Mouse (Mus musculus) left cerebral cortex, postnatal 25 days (tissue): ENCODE measurements at regions not wholly inside any gene's neighbourhood (a gene's known extent, or its start where the extent isn't known, plus 50 kb on each side); places are given as distances from the start of the nearest gene placed in this dataset.

ENCODE experiments used
- DNase-seq, 2 experiments: peaks; one replicate each; pipeline ENCODE4 v3.0.0; 2022; ENCODE audit warnings: low spot score in 2 of 2, mixed read lengths in 1 of 2
- intact Hi-C: fragments of 180-260 bp; cut with DNase I; formaldehyde crosslinking; loops from one replicate; pipeline ENCODE4 v1.15.1; 2025

- intact Hi-C loops, result no loop called here
- DNase-seq, result peak; percentile 6 to 10
These were observed 537.2 kb downstream of the Ofcc1 start for GRCm38 (mm10) chr13:39823965-39824555.

GRCm38 (mm10) chr13:39823346-39823954 is 537.8 kb downstream of the Ofcc1 start:
- intact Hi-C loops, result no loop called here
- DNase-seq, result peak in 1 of 2 experiments; percentile 3

- intact Hi-C loops, result no loop called here
- no peak for DNase-seq
These were observed 586.7 kb downstream of the Ofcc1 start for GRCm38 (mm10) chr13:39774554-39774953.

GRCm38 (mm10) chr13:39774111-39774510 is 587.1 kb downstream of the Ofcc1 start:
- peak in 1 of 2 experiments; percentile 4 for DNase-seq
- intact Hi-C loops, result no loop called here

GRCm38 (mm10) chr13:39769228-39769627 is 592.0 kb downstream of the Ofcc1 start:
- intact Hi-C loops, result no loop called here
- DNase-seq, result no peak

- intact Hi-C loops, result no loop called here
- DNase-seq, result no peak
These were observed 594.4 kb downstream of the Ofcc1 start for GRCm38 (mm10) chr13:39766897-39767296.
